Mouse (Mus musculus): ENCODE measurements around the gene Gm10945.

Gm10945 gene

GRCm38 (mm10) chr10:6761287-6761811, at the start of gene Gm10945:
Gene Gm10945 (minus strand): TSS chr10:6761761.
- DNase-seq (ENCODE audit: low read depth, low spot score) = no peak

GRCm38 (mm10) chr10:6790226-6790625, 28.7 kb upstream of the Gm10945 start:
- no peak for DNase-seq (ENCODE audit: low read depth, low spot score)

GRCm38 (mm10) chr10:6788517-6789237, 27.1 kb upstream of the Gm10945 start:
- DNase-seq (ENCODE audit: low read depth, low spot score) = no peak

GRCm38 (mm10) chr10:6758206-6758605, 3.4 kb downstream of the Gm10945 start, which contains the start of gene Oprm1:
Gene Oprm1 (plus strand): TSS chr10:6758506.
- DNase-seq (ENCODE audit: low read depth, low spot score) = no peak

- DNase-seq (ENCODE audit: low read depth, low spot score) = no peak
Measured at GRCm38 (mm10) chr10:6753375-6753774, 8.2 kb downstream of the Gm10945 start.

- DNase-seq (ENCODE audit: low read depth, low spot score) = no peak
Measured at GRCm38 (mm10) chr10:6728469-6728868, 33.1 kb downstream of the Gm10945 start.

- no peak for DNase-seq (ENCODE audit: low read depth, low spot score)
Measured at GRCm38 (mm10) chr10:6723765-6724164, 37.8 kb downstream of the Gm10945 start.

- DNase-seq (ENCODE audit: low read depth, low spot score) = no peak
Measured at GRCm38 (mm10) chr10:6717181-6717948, 44.2 kb downstream of the Gm10945 start.

GRCm38 (mm10) chr10:6705226-6705885, 56.2 kb downstream of the Gm10945 start:
- DNase-seq (ENCODE audit: low read depth, low spot score) = no peak

GRCm38 (mm10) chr10:6694218-6694850, 67.2 kb downstream of the Gm10945 start:
- DNase-seq (ENCODE audit: low read depth, low spot score) = peak; percentile 42
